Mouse (Mus musculus): ENCODE data around the gene Rab29. TPM values are rescaled to one million over a fixed set of nuclear protein-coding genes. Genes with fewer than 3 reads are reported as not detected.

The Rab29 gene
- not detected in 2 replicates for polyA plus RNA-seq (2012)

- TF ChIP-seq GATA1 (IDR thresholded peaks at IDR 0.05; ENCODE audit: low read length): no peak
Measured at GRCm38 (mm10) chr1:131867093-131867945, at the start of gene Rab29. Rab29 (plus strand) TSS chr1:131867224.

GRCm38 (mm10) chr1:131820887-131821328, 46.1 kb upstream of the Rab29 start:
- TF ChIP-seq GATA1 (IDR thresholded peaks at IDR 0.05; ENCODE audit: low read length): no peak

GRCm38 (mm10) chr1:131822292-131822691, 44.7 kb upstream of the Rab29 start:
- no peak for TF ChIP-seq GATA1 (IDR thresholded peaks at IDR 0.05; ENCODE audit: low read length)

GRCm38 (mm10) chr1:131822856-131823492, 44.0 kb upstream of the Rab29 start:
- no peak for TF ChIP-seq GATA1 (IDR thresholded peaks at IDR 0.05; ENCODE audit: low read length)

- TF ChIP-seq GATA1 (IDR thresholded peaks at IDR 0.05; ENCODE audit: low read length): no peak
Measured at GRCm38 (mm10) chr1:131823563-131823962, 43.5 kb upstream of the Rab29 start.

- no peak for TF ChIP-seq GATA1 (IDR thresholded peaks at IDR 0.05; ENCODE audit: low read length)
Measured at GRCm38 (mm10) chr1:131824528-131825181, 42.4 kb upstream of the Rab29 start.

- no peak for TF ChIP-seq GATA1 (IDR thresholded peaks at IDR 0.05; ENCODE audit: low read length)
Measured at GRCm38 (mm10) chr1:131827207-131827786, 39.7 kb upstream of the Rab29 start, which contains the start of gene Slc41a1. Slc41a1 (plus strand) TSS chr1:131827493.

GRCm38 (mm10) chr1:131827787-131828258, 39.2 kb upstream of the Rab29 start:
- no peak for TF ChIP-seq GATA1 (IDR thresholded peaks at IDR 0.05; ENCODE audit: low read length)

- TF ChIP-seq GATA1 (IDR thresholded peaks at IDR 0.05; ENCODE audit: low read length): no peak
Measured at GRCm38 (mm10) chr1:131828297-131829126, 38.5 kb upstream of the Rab29 start.

GRCm38 (mm10) chr1:131829279-131829678, 37.7 kb upstream of the Rab29 start:
- TF ChIP-seq GATA1 (IDR thresholded peaks at IDR 0.05; ENCODE audit: low read length): no peak

- TF ChIP-seq GATA1 (IDR thresholded peaks at IDR 0.05; ENCODE audit: low read length): no peak
Measured at GRCm38 (mm10) chr1:131830561-131830960, 36.5 kb upstream of the Rab29 start.

GRCm38 (mm10) chr1:131830971-131831641, 35.9 kb upstream of the Rab29 start:
- no peak for TF ChIP-seq GATA1 (IDR thresholded peaks at IDR 0.05; ENCODE audit: low read length)

GRCm38 (mm10) chr1:131837035-131837434, 30.0 kb upstream of the Rab29 start:
- TF ChIP-seq GATA1 (IDR thresholded peaks at IDR 0.05; ENCODE audit: low read length): no peak

- no peak for TF ChIP-seq GATA1 (IDR thresholded peaks at IDR 0.05; ENCODE audit: low read length)
Measured at GRCm38 (mm10) chr1:131838542-131838941, 28.5 kb upstream of the Rab29 start.
